Mouse (Mus musculus): ENCODE measurements around the gene Tenm2. TPM values are rescaled to one million over a fixed set of nuclear protein-coding genes. Genes with fewer than 3 reads are reported as not detected.
A peak's percentile ranks its signal among the peaks of the same experiment; 100 is the strongest.

The Tenm2 gene
- total RNA-seq, 2 experiments from 2014 or later = 163 to 177 TPM

DNA sequence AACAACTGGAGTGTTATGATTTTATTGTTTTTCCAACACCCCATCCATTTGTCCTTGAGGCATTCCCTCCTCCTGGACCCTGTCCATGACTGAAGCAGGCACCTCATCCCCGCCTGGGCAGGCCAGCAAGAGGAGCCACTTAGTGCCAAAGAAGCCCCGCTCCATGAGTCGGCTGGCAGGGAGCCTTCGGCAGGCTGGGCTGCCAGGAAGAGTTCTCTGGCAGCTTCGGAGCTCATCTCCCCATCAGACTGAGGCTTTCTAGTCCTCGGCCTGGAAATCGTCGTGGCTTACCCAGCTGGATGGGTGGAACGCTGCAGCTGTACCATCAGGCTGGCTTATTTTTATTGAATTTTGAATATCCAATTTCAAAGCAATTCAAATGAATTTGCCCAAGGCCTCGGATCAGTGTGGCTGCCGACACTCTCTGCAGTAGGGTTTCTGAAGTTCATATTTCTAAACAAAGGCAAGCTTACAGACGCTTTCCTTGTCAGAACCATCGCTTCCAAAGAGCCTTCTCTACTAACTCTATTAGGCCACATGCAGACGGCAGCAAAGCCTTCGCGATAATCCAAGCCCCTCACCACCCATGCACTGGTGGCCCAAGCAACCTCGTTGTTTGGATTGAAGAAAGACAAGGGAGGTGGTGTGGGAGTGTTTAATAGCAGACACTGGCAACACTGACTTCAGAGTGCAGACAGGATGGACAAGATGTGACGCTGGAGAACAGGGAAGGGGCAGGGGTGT, 991.8 kb downstream of the Tenm2 start:
- intact Hi-C loops (cut with DNase I) = no loop called here

GRCm38 (mm10) chr11:36238890-36239289, 996.9 kb downstream of the Tenm2 start:
- DNase-seq = no peak
- intact Hi-C loops (cut with DNase I) = no loop called here

More for the DNA sequence above, 991.8 kb downstream of the Tenm2 start:
- peak; percentile 94 for DNase-seq

- intact Hi-C loops (cut with DNase I) = loop anchor here (10.0 kb wide), 3 partner anchors 184 to 446 kb away; no protein-coding TSS in a partner anchor
Observed at GRCm38 (mm10) chr11:36228654-36229053, 1007.1 kb downstream of the Tenm2 start.

GRCm38 (mm10) chr11:36228196-36228595, 1007.6 kb downstream of the Tenm2 start:
- intact Hi-C loops (cut with DNase I) = loop anchor here (10.0 kb wide), 3 partner anchors 183 to 447 kb away; no protein-coding TSS in a partner anchor
- DNase-seq = no peak

More at GRCm38 (mm10) chr11:36228654-36229053, 1007.1 kb downstream of the Tenm2 start:
- DNase-seq = no peak

DNA sequence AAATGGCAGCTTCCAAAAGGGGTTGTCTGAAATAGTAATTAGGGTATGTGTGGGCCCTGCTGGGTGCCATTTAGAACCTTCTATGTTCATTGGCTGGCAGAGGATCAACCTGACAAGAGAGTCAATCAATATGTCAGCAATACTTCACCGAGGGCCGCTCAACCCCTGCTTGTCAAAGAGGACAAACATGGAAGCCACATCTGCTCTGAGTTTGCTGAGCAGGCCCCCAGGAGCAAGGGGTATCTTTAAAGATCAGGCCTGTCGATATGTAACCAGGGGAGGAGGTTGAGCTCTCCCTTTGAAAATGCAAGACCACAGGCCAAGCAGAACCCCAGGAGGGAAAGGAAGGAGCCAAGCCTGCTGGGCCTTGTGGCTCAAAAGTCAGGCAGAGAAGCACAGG, 1009.7 kb downstream of the Tenm2 start:
- intact Hi-C loops (cut with DNase I) = loop anchor here (10.0 kb wide), 3 partner anchors 181 to 449 kb away; no protein-coding TSS in a partner anchor

DNA sequence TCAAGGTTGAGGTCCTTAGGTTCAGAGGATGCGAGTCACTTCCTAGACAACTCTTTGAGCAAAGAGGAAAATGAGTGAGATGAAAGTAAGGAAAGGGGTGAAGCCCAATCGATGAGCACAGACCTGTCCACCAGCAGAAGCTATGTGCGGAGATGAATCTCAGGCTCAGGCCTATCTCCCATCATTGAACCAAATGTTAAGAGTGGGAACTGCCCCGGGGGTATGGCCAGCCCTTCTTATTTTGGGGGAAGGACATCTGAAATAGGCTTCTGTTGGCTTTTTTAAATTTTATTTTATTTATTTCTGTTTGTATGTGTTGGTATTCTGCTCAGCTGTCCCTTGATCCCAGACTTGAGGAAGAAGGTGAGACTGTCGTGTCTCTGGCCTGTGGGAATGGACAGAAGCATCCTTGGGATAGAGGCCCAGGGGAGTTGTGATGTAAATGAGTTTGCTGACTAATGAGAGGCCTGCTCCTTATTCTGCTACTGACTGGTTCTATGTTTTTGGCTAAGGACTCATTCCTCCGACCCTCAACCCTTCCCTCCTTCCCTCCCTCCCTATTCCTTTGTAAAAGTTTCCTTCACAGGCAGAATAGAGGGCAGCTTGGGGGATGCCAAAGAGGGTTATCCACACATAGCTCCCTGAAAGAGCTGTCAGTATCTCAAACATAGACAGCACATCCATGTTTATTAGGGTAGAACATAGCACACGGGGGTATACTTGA, 1011.9 kb downstream of the Tenm2 start:
- DNase-seq = no peak
- intact Hi-C loops (cut with DNase I) = loop anchor here (10.0 kb wide), 3 partner anchors 179 to 451 kb away; no protein-coding TSS in a partner anchor

More for the DNA sequence above, 1009.7 kb downstream of the Tenm2 start:
- DNase-seq = no peak

- no peak for DNase-seq
- intact Hi-C loops (cut with DNase I) = loop anchor here (10.0 kb wide), 3 partner anchors 177 to 453 kb away; no protein-coding TSS in a partner anchor
Observed at GRCm38 (mm10) chr11:36222071-36222470, 1013.7 kb downstream of the Tenm2 start.

GRCm38 (mm10) chr11:36221271-36221975, 1014.3 kb downstream of the Tenm2 start:
- intact Hi-C loops (cut with DNase I) = loop anchor here (10.0 kb wide), 3 partner anchors 177 to 453 kb away; no protein-coding TSS in a partner anchor
- peak; percentile 88 for DNase-seq

- intact Hi-C loops (cut with DNase I) = loop anchor here (10.0 kb wide), 3 partner anchors 176 to 454 kb away; no protein-coding TSS in a partner anchor
- DNase-seq = peak; percentile 42
Observed at GRCm38 (mm10) chr11:36220651-36221050, 1015.1 kb downstream of the Tenm2 start.

DNA sequence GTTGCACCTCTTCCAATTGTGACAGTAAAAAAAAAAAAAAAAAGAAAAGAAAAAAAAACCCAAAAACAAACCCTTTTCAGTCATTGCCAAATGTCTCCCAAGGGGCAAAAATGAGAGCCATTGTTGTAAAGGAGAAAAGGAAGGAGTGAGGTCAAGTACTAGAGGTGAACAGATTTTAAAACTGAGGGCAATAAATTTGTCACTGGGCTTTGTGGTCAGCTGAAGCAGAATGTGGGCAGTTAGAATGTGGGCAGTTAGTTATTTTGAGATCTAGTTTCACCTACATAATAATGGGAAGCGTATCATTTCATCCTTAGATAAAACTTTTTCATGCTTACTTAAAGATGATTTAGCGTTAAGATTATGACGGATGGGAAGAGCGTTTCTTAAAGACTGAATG, 1016.2 kb downstream of the Tenm2 start:
- DNase-seq = no peak
- intact Hi-C loops (cut with DNase I) = no loop called here

- intact Hi-C loops (cut with DNase I) = no loop called here
- no peak for DNase-seq
Observed at GRCm38 (mm10) chr11:36214589-36214988, 1021.2 kb downstream of the Tenm2 start.

DNA sequence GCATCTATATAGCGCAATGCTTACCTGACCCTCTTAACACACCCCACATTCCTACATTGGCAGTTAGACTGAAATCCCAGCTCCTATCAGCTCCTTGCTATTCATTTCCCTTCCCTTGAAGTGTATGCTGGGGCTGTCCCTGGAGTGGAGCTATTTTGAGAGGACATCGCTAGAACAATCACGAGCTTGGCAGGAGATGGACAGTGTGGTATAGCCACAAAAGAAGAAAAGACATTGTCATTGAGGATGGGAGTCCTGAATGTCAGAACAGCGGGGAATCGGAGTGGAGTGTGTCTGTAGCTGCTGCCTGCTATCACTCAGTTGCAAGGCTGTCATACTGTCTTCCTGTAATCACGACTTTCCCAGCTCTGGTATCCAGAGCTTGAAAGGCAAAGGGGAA, 1031.4 kb downstream of the Tenm2 start:
- DNase-seq = no peak
- intact Hi-C loops (cut with DNase I) = no loop called here

DNA sequence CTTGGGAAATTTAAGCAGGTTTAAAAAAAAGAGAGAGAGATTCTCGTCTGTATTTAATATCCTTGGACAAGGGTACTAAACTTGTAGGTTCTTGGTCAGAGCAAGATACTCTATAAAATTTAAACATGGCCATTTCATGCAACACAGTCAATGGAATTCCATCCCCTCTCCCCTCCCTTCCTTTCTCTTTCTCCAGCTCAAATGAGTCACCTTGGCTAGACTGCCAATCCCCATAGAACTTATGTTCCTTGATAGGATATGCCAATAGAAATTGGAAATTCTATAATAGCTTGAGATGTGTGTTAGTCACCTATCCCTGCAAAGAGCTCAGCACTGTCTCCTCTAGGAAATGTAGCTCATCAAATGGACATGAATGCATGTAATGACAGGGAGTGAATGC, 1031.9 kb downstream of the Tenm2 start:
- no peak for DNase-seq
- intact Hi-C loops (cut with DNase I) = no loop called here

GRCm38 (mm10) chr11:36194348-36194747, 1041.4 kb downstream of the Tenm2 start:
- DNase-seq = no peak
- intact Hi-C loops (cut with DNase I) = no loop called here

DNA sequence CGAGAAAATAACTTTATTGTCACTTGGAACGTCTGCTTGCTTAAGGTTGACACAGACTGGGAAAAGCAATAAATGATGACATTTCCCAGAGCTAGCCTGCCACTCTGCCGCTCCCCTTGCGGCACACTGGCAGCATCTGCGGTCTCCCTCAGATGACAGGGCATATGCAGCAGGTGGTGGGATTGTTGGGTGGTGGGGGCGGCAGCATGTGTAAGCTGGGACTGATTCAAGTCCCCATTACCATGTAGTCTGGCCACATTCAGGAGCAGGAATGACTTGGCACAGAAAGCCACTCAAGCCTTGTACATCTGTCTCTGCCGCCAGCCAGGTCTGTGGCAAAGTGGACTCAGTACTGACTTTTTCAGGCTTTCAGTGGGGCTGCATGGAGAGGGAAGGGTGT, 1059.7 kb downstream of the Tenm2 start:
- intact Hi-C loops (cut with DNase I) = no loop called here
- DNase-seq = peak; percentile 85

GRCm38 (mm10) chr11:36173076-36173690, 1062.6 kb downstream of the Tenm2 start:
- intact Hi-C loops (cut with DNase I) = no loop called here
- no peak for DNase-seq

- intact Hi-C loops (cut with DNase I) = no loop called here
- DNase-seq = no peak
Observed at GRCm38 (mm10) chr11:36172520-36172919, 1063.2 kb downstream of the Tenm2 start.

- intact Hi-C loops (cut with DNase I) = no loop called here
- DNase-seq = no peak
Observed at GRCm38 (mm10) chr11:36171991-36172390, 1063.8 kb downstream of the Tenm2 start.

GRCm38 (mm10) chr11:36171221-36171620, 1064.5 kb downstream of the Tenm2 start:
- intact Hi-C loops (cut with DNase I) = no loop called here
- DNase-seq = no peak

DNA sequence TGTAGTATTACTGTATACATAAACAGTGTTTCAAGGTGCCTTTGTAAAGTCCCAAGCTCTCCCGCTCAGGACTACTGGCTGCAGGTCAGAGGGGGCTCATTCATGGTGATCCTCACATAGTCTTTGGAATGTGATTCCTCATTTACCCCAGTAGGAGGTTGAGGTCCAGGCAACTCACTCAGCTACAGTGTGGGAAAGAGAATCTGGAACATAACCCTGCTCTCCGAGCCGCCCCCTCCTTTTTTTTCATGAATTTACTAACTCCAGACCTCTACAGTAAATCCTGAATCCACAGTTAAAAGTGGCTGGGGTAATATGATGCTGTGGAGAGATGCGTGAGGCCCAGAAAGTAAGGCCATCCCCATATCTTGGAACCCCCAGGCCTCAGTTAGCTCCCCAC, 1066.0 kb downstream of the Tenm2 start:
- intact Hi-C loops (cut with DNase I) = no loop called here
- DNase-seq = no peak

Measured in left cerebral cortex, postnatal 4 days (tissue).